Mouse (Mus musculus): Measurements from ENCODE around the gene Rab3a.

GRCm38 (mm10) chr8:70756476-70757040 lies 2.1 kb downstream of the Rab3a start:
- no peak for TF ChIP-seq REST (IDR thresholded peaks at IDR 0.05; ENCODE audit: insufficient read depth, insufficient read length)
- no peak for TF ChIP-seq USF1 (IDR thresholded peaks at IDR 0.05; ENCODE audit: low read depth)
- TF ChIP-seq POLR2A (IDR thresholded peaks at IDR 0.05; ENCODE audit: insufficient read length, low read depth) = no peak
- TF ChIP-seq MYOG (IDR thresholded peaks at IDR 0.05; ENCODE audit: control insufficient read depth in 1 of 3, insufficient read depth in 1 of 3, insufficient read length in 2 of 3, low read depth in 2 of 3) = no peak
- TF ChIP-seq MAX (IDR thresholded peaks at IDR 0.05; ENCODE audit: low read depth) = no peak
- no peak for TF ChIP-seq E2F4 (IDR thresholded peaks at IDR 0.05; ENCODE audit: insufficient read depth)
- no peak for TF ChIP-seq TCF12 (IDR thresholded peaks at IDR 0.05; ENCODE audit: insufficient read depth, poor library complexity, severe bottlenecking)
- TF ChIP-seq POLR2AphosphoS2 (IDR thresholded peaks at IDR 0.05; ENCODE audit: insufficient read length, low read depth) = no peak
- TF ChIP-seq CEBPB (IDR thresholded peaks at IDR 0.05; ENCODE audit: insufficient read depth, poor library complexity, severe bottlenecking) = no peak
- no peak for TF ChIP-seq MYOD1 (IDR thresholded peaks at IDR 0.05; ENCODE audit: control insufficient read depth in 1 of 3, insufficient read length in 2 of 3, low read depth in 2 of 3)

Data from myocyte (in vitro differentiated cells).